Comparison of ENCODE assay signal across 26 mouse cellular contexts in genomic region chr17:44378391-44378790, GRCm38 (mm10).
DNase-seq lines count a peak whose midpoint lies in the region; ATAC-seq and TF ChIP-seq lines count a peak whose summit lies in the region.
"Had no signal": no experiment of that assay in that cellular context is flagged by ENCODE, and none has a peak within 500 bp of the region (broad histone marks: within the 10 kb centered on the region; RNA-seq: fewer than 3 reads in every experiment).

No protein-coding gene starts in this region.

- peak; percentile 23 for DNase-seq in forebrain, postnatal 0 days
- DNase-seq in midbrain, postnatal 0 days (ENCODE audit: low spot score) = peak; percentile 26
- no peak for DNase-seq in midbrain, embryonic 14.5 days
- DNase-seq in retina, embryonic 14.5 days (ENCODE audit: low spot score) = peak; percentile 9
- DNase-seq in layer of hippocampus, postnatal 10 days (ENCODE audit: low spot score in 2 of 2) = no peak
- DNase-seq: adrenal gland, adult 2 months; adrenal gland, postnatal 36 days; B cell, adult 2 months; cerebellum, adult 9-10 months; gastrocnemius, postnatal 25 days; heart, adult 11 months; kidney, adult 8-10 months; kidney, postnatal 4 days; layer of hippocampus, postnatal 36 days; lung, postnatal 36 days had no signal

- H3K27me3 ChIP-seq in forebrain, postnatal 0 days (ENCODE audit: insufficient read depth, low read length) = no peaks in the 10 kb centered on the region
- peaks cover 2% of the 10 kb centered on the region; the same call in 1 of the 2 replicates for H3K27me3 ChIP-seq in forebrain, embryonic 12.5 days
- no peaks in the 10 kb centered on the region for H3K27me3 ChIP-seq in midbrain, postnatal 0 days (ENCODE audit: insufficient read depth, low read length)
- no peaks in the 10 kb centered on the region for H3K27me3 ChIP-seq in midbrain, embryonic 14.5 days (ENCODE audit: control insufficient read depth, insufficient read depth, low read length)
- H3K27me3 ChIP-seq: heart, embryonic 15.5 days; lung, embryonic 15.5 days; neural tube, embryonic 13.5 days had no signal

- ATAC-seq in forebrain, postnatal 0 days = peak; percentile 87
- no peak for ATAC-seq in forebrain, embryonic 12.5 days (ENCODE audit: low FRiP score)
- 0 out of 2 replicates have a peak, but pooled peaks have one; percentile 34 for ATAC-seq in midbrain, postnatal 0 days (ENCODE audit: low FRiP score)
- ATAC-seq in midbrain, embryonic 14.5 days (ENCODE audit: low FRiP score, low TSS enrichment) = no peak
- ATAC-seq: activated CD4-positive, CD25-positive, alpha-beta regulatory T cell, adult 4 months; forebrain, embryonic 16.5 days; intestine, embryonic 16.5 days had no signal

- no peak overlapping the region for H3K27ac ChIP-seq in forebrain, postnatal 0 days (ENCODE audit: low read depth, low read length)
- no peak overlapping the region for H3K27ac ChIP-seq in forebrain, embryonic 12.5 days
- H3K27ac ChIP-seq in midbrain, postnatal 0 days (ENCODE audit: low read depth, low read length) = no peak overlapping the region
- H3K27ac ChIP-seq in midbrain, embryonic 14.5 days (replicated peaks; ENCODE audit: low read depth, low read length) = no peak overlapping the region
- H3K27ac ChIP-seq: heart, embryonic 10.5 days; heart, embryonic 15.5 days; kidney, postnatal 0 days; lung, embryonic 15.5 days; neural tube, embryonic 13.5 days had no signal

- H3K9ac ChIP-seq in forebrain, postnatal 0 days = no peak overlapping the region
- H3K9ac ChIP-seq in forebrain, embryonic 12.5 days = no peak overlapping the region
- H3K9ac ChIP-seq in midbrain, postnatal 0 days (replicated peaks; ENCODE audit: low read length, poor library complexity, severe bottlenecking) = no peak overlapping the region
- H3K9ac ChIP-seq in midbrain, embryonic 14.5 days (replicated peaks; ENCODE audit: low read length) = no peak overlapping the region
- H3K9ac ChIP-seq: heart, embryonic 15.5 days; lung, embryonic 15.5 days; neural tube, embryonic 13.5 days had no signal

- 51% methylated on average over 7 of the region's 7 CpGs for WGBS in forebrain, postnatal 0 days
- WGBS in forebrain, embryonic 12.5 days = 77% methylated on average over 7 of the region's 7 CpGs
- 79% methylated on average over 7 of the region's 7 CpGs for WGBS in midbrain, postnatal 0 days
- 86% methylated on average over 7 of the region's 7 CpGs for WGBS in midbrain, embryonic 14.5 days

- H3K4me1 ChIP-seq in forebrain, postnatal 0 days (ENCODE audit: insufficient read depth) = no peaks in the 10 kb centered on the region
- no peaks in the 10 kb centered on the region for H3K4me1 ChIP-seq in forebrain, embryonic 12.5 days
- H3K4me1 ChIP-seq in midbrain, postnatal 0 days (ENCODE audit: insufficient read depth, low read length) = no peaks in the 10 kb centered on the region
- H3K4me1 ChIP-seq in midbrain, embryonic 14.5 days (ENCODE audit: control insufficient read depth, insufficient read depth, low read length) = no peaks in the 10 kb centered on the region
- H3K4me1 ChIP-seq: lung, embryonic 15.5 days; neural tube, embryonic 13.5 days had no signal

- H3K4me3 ChIP-seq in forebrain, postnatal 0 days (ENCODE audit: low read depth, low read length) = no peak overlapping the region
- H3K4me3 ChIP-seq in forebrain, embryonic 12.5 days (replicated peaks) = no peak overlapping the region
- H3K4me3 ChIP-seq in midbrain, postnatal 0 days (ENCODE audit: low read depth, low read length) = no peak overlapping the region
- no peak overlapping the region for H3K4me3 ChIP-seq in midbrain, embryonic 14.5 days (replicated peaks; ENCODE audit: low read depth, low read length)
- H3K4me3 ChIP-seq: heart, embryonic 10.5 days; heart, embryonic 15.5 days; lung, embryonic 15.5 days; neural tube, embryonic 13.5 days had no signal

- no peak for TF ChIP-seq CTCF in forebrain, postnatal 0 days (IDR thresholded peaks at IDR 0.05; ENCODE audit: low read depth)
- no peak for TF ChIP-seq CTCF in midbrain, postnatal 0 days (IDR thresholded peaks at IDR 0.05)

- H3K9me3 ChIP-seq in forebrain, postnatal 0 days (ENCODE audit: low read length) = no peaks in the 10 kb centered on the region
- H3K9me3 ChIP-seq in forebrain, embryonic 12.5 days = no peaks in the 10 kb centered on the region
- H3K9me3 ChIP-seq in midbrain, postnatal 0 days (ENCODE audit: low read length) = no peaks in the 10 kb centered on the region
- H3K9me3 ChIP-seq in midbrain, embryonic 14.5 days (ENCODE audit: control insufficient read depth, low read length) = no peaks in the 10 kb centered on the region
- H3K9me3 ChIP-seq: heart, embryonic 10.5 days; heart, embryonic 15.5 days; lung, embryonic 15.5 days had no signal

- H3K4me2 ChIP-seq in forebrain, postnatal 0 days (ENCODE audit: low read depth) = no peak overlapping the region
- H3K4me2 ChIP-seq in forebrain, embryonic 12.5 days = no peak overlapping the region
- no peak overlapping the region for H3K4me2 ChIP-seq in midbrain, postnatal 0 days (ENCODE audit: low read depth, low read length, poor library complexity, severe bottlenecking)
- no peak overlapping the region for H3K4me2 ChIP-seq in midbrain, embryonic 14.5 days (ENCODE audit: low read length)
- H3K4me2 ChIP-seq: heart, embryonic 15.5 days; liver, embryonic 11.5 days; lung, embryonic 15.5 days; midbrain, embryonic 11.5 days; neural tube, embryonic 13.5 days had no signal

- H3K36me3 ChIP-seq in forebrain, postnatal 0 days (ENCODE audit: insufficient read depth) = no peaks in the 10 kb centered on the region
- no peaks in the 10 kb centered on the region for H3K36me3 ChIP-seq in forebrain, embryonic 12.5 days (replicated peaks)
- H3K36me3 ChIP-seq in midbrain, postnatal 0 days (ENCODE audit: insufficient read depth, low read length) = no peaks in the 10 kb centered on the region
- H3K36me3 ChIP-seq in midbrain, embryonic 14.5 days (ENCODE audit: control insufficient read depth, insufficient read depth, low read length) = no peaks in the 10 kb centered on the region
- H3K36me3 ChIP-seq: heart, embryonic 10.5 days; heart, embryonic 15.5 days; lung, embryonic 15.5 days; neural tube, embryonic 13.5 days had no signal

Comparison
In these comparisons a context has a peak if more than half of its experiments do, and no peak if none do; other contexts are left out.
1. ATAC-seq: peak in forebrain, postnatal 0 days (single experiment) and midbrain, postnatal 0 days (single experiment); none in forebrain, embryonic 12.5 days (single experiment) and midbrain, embryonic 14.5 days (single experiment).
2. DNase-seq: peak in forebrain, postnatal 0 days (single experiment), midbrain, postnatal 0 days (single experiment) and retina, embryonic 14.5 days (single experiment); none in midbrain, embryonic 14.5 days (single experiment) and layer of hippocampus, postnatal 10 days (0 of 2).